Mouse (Mus musculus): ENCODE measurements around the gene E130311K13Rik.

The E130311K13Rik gene

DNA sequence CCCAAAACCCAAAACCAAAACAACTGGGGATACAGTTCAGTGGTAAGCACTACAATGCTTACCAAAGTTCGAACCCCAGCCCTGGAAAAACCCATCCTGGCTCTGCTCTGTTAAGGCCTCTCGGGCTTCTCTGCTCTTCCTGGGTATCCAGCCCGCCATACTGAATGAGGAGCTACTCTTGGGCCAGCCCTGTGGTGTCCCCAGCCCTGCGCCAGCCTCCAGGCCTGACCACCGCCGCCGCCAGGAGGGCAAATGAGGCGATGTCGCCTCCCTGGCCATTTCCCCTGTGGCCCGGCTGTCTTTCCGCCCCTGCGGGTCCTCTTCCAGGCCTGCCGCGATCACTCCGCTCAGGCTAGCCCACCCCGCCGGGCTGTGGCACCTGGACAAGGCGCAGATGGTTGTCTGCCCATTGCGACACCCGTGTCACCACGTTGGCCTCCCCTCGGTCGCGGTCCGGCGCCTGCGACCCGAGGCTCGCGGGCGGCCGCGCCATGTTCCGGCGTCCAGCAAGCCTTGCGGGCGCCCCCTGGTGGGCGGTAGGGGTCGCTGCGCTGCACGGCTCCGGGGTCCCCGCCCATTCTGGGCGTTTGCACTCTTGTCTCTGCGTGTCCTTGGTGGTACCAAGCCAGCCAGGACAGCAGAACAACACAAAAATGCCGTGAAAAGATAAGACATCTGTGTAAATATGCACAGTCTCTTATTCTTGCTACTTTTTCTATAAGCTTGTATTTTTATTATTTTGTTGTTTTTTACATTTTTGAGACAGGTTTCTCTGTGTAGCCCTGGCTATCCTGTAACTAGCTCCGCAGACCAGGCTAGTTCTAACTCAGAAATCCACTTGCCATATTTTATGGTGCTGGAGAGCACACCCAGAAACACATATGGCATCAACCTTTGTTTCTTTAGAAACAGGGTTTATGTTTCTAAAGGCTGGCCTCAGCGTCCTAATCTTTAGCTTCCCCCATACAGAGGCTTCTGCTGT, at the start of gene E130311K13Rik:
TSS of gene E130311K13Rik (minus strand) at position 595 of the 982 bp plus-strand sequence.
- in situ Hi-C loops (cut with MboI; ENCODE audit: low sequenced_read_pairs) = no loop called here

DNA sequence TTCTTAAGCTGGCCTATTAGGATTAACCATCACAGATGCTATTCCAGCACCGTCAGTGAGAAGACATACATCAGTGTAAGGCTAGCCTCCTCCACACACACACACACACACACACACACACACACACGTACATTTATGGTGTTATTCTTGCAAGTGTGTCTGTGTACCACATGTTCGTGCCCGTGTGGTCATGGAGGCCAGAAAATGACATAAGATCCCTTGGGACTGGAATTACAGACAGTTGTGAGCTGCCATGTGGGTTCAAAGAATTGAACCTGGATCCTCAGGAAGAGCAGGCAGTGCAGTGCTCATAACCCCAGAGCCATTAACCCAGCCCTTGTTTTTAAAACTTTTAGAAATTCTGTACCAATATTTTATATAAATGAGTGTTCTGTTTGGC, 48.6 kb upstream of the E130311K13Rik start:
- in situ Hi-C loops (cut with MboI; ENCODE audit: low sequenced_read_pairs) = loop anchor here (25.0 kb wide), 1 partner anchor 1491 kb away; no protein-coding TSS in a partner anchor

DNA sequence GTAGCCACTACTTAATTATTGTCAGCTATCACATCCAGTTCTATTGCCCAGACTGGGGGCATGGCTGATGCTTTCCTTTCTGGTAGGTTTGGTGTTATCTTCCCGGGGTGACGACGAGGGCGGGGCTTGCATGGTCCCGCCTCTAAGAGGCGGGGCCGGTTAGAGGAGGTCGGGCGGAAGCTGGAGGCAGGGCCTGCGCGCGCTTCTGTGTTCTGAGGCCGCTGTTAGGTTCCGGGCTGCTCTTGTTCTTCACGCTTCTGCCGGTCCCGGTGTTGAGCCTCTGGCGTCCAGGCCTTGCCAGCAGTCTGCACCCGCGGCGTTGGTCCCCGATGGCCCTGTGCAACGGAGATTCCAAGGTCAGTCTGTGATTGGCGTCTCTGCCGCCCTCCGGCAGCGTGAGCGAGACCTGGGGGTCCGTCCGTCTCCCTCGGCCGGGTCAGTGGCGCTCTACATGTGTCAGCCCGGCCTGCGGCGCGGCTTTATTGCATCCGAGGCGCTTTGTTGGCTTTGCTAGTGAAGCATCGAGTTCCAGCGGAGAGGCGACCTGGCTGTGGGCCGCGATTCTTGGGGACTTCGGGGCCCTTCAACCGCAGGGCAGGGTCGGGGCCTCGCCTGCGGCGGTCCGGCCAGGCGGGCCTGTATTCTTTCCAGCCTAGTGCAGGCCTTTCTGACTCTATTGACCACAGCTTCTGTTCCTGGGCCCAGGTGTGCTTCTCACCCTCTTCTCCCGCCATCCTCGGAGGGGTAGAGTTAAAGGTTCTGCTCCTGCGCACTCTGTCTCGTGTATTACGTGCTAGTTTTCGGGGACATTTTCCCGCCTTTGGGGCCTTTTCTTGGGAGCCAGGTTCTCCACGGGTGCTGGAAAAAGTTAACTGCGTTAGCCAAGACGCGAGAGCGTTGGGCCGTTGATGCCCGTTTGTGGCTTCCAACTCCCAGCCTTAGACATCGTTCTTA, 47.0 kb upstream of the E130311K13Rik start, which contains the start of gene Gmps:
TSS of gene Gmps (plus strand) at position 152 of the 954 bp plus-strand sequence.
- in situ Hi-C loops (cut with MboI; ENCODE audit: low sequenced_read_pairs) = loop anchor here (25.0 kb wide), 1 partner anchor 1489 kb away; no protein-coding TSS in a partner anchor

DNA sequence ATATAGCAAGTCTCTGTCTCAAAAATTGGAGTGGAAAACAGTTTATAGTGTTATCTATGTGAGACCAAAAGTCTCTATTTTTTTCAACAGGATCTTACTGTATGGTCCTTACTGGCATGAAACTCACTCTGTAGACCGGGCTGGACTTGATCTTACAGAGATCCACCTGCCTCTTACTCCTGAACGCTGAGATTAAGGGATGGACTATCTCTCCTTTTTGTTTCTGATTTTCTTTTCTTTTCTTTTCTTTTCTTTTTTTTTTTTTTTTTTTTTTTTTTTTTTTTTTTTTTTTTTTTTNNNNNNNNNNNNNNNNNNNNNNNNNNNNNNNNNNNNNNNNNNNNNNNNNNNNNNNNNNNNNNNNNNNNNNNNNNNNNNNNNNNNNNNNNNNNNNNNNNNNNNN, 36.7 kb upstream of the E130311K13Rik start:
- in situ Hi-C loops (cut with MboI; ENCODE audit: low sequenced_read_pairs) = no loop called here

DNA sequence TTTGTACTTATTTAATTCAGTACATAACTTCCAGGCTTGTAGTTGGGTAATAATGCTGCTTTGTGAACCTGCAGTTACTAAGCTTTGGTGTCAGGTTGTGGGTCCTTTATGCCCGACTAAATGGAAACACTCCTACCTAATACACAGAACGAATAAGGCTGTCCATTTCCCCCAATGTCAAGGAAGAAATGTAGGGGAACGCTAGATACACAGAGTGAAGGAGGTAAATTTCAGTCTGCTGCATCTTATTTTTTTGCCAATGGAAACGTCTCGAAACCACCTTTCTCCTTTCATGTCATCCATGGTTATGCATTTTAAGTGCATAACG, 35.6 kb upstream of the E130311K13Rik start:
- in situ Hi-C loops (cut with MboI; ENCODE audit: low sequenced_read_pairs) = no loop called here

DNA sequence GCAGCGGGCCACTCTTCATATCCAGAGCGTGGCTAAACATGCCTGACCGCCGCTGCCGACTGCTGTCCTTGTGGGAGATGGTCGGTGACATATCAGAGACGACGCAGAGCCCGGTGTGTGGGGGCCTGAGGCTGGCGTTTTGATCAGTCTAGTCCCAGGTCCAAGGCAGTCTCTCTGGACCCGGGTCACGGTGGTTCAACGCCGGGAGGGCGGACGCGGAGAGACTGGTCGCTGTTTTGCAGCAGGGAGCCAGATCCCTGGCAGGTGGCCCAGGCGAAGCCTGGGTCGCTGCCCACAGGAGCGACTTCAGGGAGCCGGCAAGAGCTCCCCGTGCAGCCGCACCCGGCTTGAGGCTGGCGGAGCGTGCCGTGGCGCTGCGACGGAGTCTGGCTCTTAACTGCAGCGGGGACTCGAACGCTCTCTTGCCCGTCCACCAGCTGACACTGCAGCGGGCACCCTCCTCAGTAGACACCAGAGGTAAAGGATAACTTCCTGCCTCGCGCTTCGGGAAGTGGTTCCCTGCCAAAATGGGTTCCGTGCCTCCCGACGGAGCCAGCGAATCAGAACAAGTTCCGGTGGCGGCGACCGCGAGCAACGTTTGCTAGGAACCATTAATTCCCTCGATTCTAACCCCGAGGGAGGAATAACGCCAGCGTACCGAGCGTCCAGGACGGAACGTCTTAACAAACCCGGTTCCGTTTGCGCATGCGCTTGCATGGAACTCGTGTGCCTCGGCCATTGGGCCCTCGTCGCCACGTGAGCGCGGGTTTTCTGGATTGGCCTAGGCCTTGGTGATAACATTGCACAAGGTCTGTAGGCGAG, 35.0 kb upstream of the E130311K13Rik start, which contains the start of gene Slc33a1:
TSS of gene Slc33a1 (minus strand) at position 669 of the 822 bp plus-strand sequence.
- in situ Hi-C loops (cut with MboI; ENCODE audit: low sequenced_read_pairs) = no loop called here

DNA sequence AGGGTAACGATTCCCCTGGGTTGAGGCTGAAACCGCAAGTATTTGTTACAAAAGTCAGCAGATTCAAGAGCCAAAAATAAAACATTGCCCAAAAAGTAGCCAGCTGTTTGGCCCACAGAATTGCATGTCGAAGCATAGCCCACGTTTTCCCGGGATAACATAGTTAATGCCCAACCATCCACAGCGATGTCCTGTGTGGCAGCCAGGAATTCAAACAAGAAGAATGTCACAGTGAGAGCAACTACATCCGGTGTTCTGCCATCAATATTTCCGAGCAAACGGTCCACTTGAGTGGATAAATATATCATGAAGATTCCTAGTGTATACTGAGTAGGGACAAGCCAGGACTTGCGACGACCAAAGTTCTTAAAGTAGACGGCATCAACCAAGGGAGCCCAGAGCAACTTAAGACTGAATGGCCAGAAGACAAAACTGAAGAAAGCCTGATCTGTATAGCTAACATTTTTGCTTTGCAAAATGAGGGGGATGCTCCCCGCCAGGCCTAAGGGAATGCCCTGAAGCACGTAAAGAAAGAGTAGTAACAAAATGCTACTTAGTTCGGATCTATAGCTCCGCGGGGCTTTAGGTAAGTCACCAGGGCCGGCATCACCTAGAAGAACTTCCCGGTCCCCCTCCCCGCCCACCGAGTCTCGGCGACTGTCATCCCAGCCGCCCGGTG, 34.3 kb upstream of the E130311K13Rik start:
- in situ Hi-C loops (cut with MboI; ENCODE audit: low sequenced_read_pairs) = no loop called here

DNA sequence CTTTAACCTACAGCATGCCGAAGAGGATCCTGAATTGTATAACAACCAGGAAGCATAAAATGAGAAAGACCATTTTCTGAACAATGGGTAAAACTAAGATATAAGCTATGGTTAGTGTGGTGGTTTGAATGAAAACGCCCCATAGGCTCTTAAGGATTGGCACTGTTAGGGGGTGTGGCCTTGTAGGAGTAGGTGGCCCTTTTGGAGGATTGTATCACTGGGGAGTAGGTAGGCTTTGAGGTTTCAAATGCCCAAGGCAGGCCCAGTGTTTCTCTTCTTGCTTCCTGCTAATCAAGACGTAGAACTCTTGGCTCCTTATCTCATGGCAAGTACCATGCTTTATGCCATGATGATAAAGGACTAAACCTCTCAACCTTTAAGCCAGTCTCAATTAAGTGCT, 20.6 kb upstream of the E130311K13Rik start:
- in situ Hi-C loops (cut with MboI; ENCODE audit: low sequenced_read_pairs) = no loop called here

DNA sequence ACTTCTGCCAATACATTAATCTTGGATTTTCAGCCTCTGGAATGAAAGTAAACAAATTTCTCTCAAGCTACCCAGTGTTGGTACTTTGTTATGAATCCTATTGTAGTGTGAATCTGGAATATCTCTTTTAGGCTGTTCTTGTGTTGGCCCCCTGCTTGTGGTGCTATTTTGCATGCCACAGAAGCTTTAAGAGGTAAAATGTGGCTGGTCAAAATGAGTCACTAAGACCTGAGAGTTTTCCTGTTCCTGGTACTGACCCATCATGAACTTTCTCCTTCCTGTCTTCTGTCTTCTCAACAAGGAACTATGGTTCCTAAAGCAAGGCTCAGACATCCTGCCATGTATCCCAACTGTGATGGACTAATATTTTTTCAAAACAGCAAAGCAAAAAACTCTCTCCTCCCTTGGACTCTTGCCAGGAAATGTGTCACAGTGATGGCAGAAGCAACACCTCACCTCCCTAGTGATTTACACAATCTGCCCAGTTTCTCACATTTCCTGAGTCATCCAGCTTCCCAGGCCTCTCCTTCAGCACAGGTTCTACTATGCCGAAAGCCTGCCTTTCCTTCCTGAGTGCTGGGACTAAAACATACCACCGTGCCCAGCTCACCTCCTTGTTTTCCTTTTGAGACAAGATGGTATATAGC, 12.1 kb upstream of the E130311K13Rik start:
- in situ Hi-C loops (cut with MboI; ENCODE audit: low sequenced_read_pairs) = no loop called here

DNA sequence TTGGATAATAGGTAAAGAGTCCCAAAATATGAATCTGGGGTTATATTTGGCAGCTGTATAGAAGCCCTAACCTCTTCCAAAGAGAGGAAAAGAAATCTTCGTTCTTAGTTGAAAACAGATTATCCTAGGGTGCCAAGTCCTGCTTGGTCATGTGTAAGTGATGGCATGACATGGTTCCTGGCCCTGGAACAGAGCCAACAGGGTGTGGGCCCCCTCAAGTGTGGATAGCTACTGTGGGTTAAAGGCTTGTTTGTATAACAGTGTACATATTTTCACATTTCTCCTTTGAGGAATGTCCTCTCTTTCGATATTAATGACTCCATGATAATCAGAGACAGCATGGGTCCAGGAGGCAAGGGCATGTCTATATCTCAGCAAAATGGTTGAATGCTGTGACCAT, 9.7 kb upstream of the E130311K13Rik start:
- in situ Hi-C loops (cut with MboI; ENCODE audit: low sequenced_read_pairs) = no loop called here

DNA sequence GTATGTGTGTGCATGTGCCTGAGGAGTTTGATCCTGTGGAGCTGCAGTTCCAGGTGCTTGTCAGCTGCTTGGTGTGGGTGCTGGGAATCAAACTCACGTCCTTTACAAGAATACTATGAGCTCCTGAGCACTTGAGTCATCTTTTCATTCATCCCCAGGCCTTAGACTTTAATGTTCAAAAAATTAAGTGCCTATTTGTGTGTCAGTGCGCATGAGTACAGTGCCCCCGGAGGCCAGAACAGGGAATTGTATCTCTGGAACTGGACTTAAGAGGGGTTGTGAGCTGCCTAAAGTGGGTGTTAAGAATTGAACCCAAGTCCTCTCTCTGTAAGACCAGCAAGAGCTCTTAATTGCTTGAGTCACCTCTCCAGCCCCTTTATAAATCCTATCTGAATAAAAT, 9.6 kb downstream of the E130311K13Rik start:
- in situ Hi-C loops (cut with MboI; ENCODE audit: low sequenced_read_pairs) = no loop called here

DNA sequence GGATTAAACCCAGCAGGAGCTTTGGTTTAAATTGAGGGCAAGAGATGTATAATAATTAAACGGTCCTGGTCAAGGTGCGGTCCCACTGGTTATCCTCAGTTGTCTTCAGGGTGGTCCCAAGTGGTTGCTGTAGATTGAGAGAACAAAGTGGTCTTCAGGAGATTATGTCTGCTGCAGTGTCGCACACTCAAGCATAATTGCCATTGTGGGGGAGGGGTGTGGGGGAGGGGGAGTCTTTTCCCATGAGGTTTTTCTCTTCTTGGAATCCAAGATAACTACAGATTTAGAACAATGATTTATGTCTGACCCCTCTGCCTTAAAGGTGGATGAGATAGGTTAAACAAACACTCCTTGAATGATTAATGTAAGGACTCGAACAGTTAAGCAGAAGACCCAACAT, 19.0 kb downstream of the E130311K13Rik start:
- in situ Hi-C loops (cut with MboI; ENCODE audit: low sequenced_read_pairs) = no loop called here

DNA sequence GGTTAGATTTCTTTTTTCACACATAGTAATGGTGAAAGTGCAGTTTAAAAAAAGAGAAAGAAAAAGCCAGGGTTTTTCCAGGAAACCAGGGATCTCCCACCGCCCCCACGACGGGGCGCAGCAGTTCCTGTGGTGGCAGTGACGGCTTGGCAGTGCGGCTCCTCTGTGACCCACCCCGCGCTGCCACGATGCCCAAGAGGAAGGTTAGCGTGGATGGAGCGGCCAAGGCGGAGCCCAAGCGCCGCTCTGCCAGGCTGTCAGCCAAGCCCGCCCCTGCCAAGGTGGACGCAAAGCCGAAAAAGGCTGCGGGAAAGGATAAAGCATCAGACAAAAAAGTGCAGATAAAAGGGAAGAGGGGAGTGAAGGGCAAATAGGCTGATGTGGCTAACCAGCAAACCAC, 24.0 kb downstream of the E130311K13Rik start:
- in situ Hi-C loops (cut with MboI; ENCODE audit: low sequenced_read_pairs) = no loop called here

DNA sequence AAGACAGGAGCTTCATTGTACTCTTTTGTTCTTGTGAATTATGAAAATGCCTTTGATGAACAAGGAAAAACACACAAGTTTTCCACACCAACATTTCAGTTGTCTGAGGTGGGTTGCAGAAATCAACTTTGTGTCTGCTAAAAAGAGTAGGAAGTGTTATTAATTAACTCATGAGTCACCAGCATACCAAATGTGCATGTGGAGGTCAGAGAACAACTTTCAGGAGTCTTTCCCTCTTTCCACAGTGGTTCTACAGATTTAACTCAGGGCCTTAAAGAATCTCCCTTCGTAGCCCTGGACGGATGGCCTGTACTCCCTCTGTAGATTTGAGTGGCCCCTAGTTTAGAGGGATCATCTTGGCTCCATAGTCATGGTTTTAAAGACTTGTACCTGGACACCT, 25.1 kb downstream of the E130311K13Rik start:
- in situ Hi-C loops (cut with MboI; ENCODE audit: low sequenced_read_pairs) = no loop called here

DNA sequence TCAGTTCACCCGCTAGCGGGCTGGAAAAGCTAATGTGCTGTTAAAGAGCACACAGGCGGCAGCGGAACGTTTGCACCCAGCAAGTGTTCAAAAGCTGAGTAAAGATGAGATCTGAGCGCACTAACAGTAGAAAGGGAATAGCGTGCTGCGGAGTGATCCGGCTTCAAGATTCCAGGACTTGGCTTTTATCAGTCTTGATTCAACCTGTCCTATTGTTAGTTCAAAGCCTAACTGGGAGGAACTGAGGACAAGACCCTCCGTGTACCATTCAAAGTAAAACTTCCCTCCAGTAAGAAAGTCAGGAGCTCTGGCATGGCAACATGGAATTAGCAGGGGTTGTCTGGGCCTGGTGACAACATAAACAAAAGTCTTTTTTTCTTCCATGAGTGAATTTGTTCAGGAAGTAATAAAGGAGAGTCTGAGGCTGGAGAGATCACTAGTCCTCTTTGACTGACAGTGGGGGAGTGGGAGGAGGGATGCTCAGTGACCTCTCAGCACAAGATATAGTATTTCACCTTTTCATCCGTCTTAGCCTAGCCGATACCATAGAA, 29.2 kb downstream of the E130311K13Rik start:
- in situ Hi-C loops (cut with MboI; ENCODE audit: low sequenced_read_pairs) = no loop called here

DNA sequence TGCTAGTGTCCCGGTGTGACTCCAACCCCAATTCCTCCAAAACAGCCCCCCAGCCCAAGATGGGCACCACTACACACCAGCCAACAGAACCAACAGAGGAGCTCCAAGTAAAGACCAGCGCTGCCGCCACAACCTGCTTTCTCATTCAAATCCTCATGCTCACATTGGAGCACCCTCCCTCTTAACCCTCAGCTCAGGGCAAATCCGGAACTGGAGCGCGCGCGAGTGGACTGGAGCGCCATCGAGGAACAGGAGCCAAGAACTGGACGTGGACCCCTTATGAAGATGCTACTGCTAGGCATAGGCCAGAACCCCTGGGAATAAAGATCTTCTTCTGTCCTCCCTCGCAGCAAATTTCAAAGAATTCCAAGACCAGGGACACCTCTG, 30.0 kb downstream of the E130311K13Rik start, which contains the start of gene Plch1:
TSS of gene Plch1 (minus strand) at position 164 of the 387 bp plus-strand sequence.
- in situ Hi-C loops (cut with MboI; ENCODE audit: low sequenced_read_pairs) = no loop called here

DNA sequence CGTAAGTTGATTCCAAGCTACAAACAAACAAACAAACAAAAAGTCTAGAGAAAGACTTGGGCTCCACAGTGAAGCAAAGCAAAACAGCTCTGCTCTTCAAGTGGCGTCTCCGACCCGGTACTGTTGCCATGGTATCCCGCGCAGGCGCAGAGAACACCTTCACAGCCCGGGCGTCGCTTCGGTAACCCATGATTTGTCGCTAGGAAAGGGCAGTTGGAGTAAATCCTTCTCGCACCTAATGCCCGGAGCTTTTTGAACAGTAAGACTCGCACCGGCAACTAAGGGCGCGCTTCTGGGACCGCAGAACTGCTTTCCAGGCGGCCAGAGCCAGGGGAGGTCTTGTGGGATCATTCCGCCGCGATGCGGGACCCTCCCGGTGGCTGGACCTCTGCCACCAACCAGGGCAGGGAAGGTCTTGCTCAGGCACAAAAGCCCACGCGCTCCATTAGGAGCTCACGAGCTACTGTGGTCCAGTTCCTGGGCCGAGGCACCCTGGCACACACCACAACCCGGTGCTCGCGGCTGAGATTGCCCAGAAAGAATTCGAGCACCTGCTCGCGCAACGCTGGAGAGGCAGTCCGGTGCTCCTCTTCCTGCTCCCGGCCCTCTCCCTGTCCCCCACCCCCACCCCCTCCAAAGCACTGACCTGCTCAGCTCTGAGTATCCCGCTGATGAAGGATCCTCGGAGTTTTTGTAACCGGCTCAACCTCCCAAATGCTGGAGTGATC, 30.5 kb downstream of the E130311K13Rik start:
- in situ Hi-C loops (cut with MboI; ENCODE audit: low sequenced_read_pairs) = no loop called here

DNA sequence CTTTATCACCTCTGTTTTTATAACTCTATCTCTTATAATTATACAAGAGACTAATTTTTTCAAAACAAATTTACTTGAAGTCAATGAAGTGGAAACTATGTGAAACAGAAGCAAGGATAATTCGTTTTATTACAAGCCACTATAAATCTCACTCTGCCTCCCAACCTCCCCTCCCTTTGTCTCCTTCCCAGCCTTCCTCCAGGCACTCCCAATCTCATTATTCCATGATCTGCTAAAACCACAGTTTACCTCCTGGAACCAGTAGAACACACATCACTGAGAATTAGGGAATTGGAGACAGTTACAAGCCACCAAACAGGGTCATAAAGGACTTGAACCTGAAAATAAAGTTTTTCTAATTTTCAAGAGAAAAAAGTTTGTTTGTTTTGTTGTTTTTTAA, 32.1 kb downstream of the E130311K13Rik start:
- in situ Hi-C loops (cut with MboI; ENCODE audit: low sequenced_read_pairs) = no loop called here
